Mouse (Mus musculus): ENCODE results near the gene Glis2.

Gene Glis2

DNA sequence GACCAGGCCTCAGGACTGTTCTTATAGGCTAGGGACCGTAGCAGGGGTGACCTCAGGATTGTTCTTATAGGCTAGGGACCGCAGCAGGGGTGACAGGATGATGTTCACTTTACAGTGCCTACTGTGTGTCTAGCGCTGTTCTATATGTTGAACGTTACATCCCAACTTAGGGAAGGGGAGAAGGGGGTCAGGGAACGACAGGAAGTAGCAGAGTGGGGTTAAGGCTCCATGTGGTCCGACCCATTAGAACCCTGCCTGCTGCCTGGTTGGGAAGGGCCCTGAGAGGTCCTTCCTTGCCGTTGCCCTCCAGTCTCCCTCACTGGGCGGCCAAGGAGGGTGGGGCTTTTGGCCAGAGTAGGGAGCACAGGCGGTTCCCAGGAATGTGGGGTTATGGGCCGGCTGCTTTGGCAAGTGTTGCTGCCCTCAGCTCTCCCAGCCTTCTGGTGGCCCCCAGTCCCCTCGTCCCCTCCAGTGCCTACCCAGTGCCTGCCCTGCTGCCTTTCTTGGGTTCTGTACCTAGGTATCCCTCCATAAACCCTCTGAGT is 9.9 kb downstream of the Glis2 start:
- no peak for DNase-seq (ENCODE audit: low spot score)

- no peak for DNase-seq (ENCODE audit: low spot score)
Measured at GRCm38 (mm10) chr16:4605514-4606131, 11.1 kb downstream of the Glis2 start.

- no peak for DNase-seq (ENCODE audit: low spot score)
Measured at GRCm38 (mm10) chr16:4606431-4607084, 12.0 kb downstream of the Glis2 start.

DNA sequence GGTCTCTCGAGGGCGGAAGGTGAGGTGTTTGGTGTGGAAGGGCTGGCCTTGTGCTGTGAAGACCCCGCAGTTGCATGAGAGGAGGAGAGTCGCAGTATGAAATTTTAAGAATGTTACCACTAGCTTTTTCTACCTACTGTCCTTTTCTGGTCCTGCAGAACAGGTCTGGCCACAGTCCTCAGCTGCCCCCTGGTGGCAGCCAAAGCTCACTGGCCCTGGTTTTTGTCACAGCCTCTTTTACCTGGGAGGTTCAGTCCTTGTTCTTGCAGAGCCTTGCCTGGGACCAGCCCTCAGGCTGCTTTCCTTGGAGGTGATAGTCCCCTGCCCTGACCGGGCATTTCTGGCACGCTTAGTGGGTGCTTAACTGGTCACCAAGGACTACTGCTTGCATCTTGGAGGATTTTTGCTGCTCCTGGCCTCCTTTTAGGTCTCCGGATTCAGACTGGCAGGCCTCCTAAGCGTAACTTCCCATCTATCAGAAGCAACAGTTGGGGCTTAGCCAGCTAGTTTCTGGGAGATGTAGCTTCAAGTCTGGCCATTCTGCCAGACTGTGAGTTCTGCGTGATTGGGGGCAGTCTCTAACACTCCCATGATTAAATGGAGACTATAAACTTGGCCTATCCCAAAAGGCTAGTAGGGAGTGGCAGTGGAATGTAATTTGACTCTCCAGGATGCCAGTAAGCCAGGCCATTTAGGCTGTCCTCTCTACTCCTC is 13.5 kb downstream of the Glis2 start:
- DNase-seq (ENCODE audit: low spot score) = peak; percentile 59

DNA sequence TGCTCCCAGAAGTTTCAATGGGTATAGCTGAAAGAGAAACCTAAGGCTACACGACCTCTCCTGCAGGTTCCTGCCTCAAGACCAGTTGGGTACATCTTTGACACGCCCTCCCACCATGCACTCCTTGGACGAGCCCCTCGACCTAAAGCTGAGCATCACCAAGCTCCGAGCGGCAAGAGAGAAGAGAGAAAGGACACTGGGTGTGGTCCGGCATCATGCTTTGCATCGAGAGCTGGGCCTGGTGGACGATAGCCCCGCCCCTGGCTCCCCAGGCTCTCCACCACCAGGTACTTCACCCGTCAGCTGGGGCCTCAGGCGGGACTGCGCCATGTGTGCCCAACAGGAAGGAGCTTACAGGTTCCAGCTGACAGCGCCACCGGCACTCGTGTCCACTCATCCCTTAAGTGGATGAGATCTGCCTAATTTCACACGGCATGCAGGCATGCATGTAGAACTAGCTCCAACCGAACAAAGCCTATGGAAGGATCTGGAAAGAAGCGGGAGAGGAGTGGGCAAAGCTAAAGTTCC is 14.1 kb downstream of the Glis2 start:
- no peak for DNase-seq (ENCODE audit: low spot score)

- no peak for DNase-seq (ENCODE audit: low spot score)
Measured at GRCm38 (mm10) chr16:4611193-4611592, 16.7 kb downstream of the Glis2 start.

DNA sequence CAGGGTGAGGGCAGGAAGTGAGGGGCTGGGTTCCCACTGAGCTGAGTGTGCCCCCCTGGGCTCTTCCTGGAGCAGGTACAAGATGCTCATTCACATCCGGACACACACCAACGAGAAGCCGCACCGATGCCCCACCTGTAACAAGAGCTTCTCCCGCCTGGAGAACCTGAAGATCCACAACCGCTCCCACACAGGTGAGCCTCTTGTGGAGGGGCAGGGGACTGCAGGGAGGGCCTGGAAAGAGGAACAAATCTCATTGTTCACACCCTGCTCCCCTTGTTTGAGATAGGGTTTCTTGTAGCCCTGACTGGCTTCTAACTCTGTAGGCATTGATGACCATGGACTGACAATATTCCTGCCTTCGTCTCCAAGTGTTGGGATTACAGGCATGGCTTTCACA is 17.2 kb downstream of the Glis2 start:
- no peak for DNase-seq (ENCODE audit: low spot score)

GRCm38 (mm10) chr16:4613736-4614135 is 19.2 kb downstream of the Glis2 start:
- DNase-seq (ENCODE audit: low spot score) = no peak

GRCm38 (mm10) chr16:4614639-4615038 is 20.1 kb downstream of the Glis2 start:
- DNase-seq (ENCODE audit: low spot score) = no peak

DNA sequence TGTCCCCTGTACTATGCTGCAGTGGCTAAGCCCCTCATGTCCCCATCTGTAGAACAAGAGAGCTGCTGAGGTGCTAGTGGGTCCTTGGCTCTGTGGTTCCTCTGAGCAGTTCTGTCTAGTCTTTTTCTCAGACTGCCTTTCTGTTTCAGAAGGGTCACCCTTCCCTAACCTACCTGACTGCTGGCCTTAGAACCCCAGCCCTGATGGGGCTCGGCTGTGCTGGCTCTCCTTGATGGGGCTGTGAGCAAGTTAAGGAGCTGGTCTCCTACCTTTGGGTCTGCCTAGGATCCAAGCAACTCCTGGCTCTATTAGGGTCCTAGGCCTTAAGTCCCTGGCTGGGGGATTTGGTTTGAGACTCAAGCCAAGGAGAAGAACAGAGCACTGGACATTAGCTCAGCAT is 20.8 kb downstream of the Glis2 start:
- DNase-seq (ENCODE audit: low spot score) = no peak

DNA sequence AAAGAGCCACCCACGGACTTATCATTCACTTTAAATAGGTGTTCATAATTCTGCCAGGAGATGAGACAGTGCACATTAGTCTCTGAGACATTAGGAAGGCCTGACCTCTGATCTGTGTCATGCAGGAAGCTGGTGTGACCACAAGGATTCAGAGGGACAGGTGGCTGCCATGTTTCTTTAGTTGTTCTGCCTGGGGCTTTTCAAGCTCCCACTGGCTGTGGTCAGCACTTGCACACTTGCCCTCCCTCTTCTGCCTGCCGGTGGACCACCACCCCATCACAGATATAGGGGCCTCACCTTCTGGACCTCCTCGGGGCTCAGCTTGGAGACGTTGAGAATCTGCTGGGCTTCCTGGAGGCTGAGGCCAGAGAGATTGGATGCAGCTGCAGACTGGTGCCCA is 22.3 kb downstream of the Glis2 start:
- DNase-seq (ENCODE audit: low spot score) = no peak

DNA sequence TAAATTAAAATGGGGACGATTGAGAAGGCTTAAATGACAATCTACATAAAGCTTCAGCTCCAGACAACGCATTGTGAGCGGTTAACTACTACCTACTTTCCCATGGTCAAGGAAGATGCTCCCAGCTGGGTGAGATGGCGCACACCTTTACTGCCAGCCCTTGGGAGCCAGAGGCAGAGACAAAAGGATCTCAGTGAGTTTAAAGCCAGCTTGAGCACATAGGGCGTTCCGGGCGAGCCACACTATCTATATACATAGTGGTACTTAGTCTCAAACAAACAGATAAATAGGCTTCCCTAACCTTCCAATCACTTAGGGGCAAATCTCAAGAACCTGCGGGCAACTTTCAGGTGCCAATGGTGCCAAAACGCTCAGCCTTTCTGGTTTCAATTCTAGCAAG is 29.6 kb downstream of the Glis2 start:
- DNase-seq (ENCODE audit: low spot score) = no peak

- DNase-seq (ENCODE audit: low spot score) = peak; percentile 85
Measured at GRCm38 (mm10) chr16:4624481-4625110, 30.1 kb downstream of the Glis2 start, which contains the start of gene Pam16. Pam16 (minus strand) TSS chr16:4624988.

GRCm38 (mm10) chr16:4627105-4627504 is 32.6 kb downstream of the Glis2 start:
- no peak for DNase-seq (ENCODE audit: low spot score)

- DNase-seq (ENCODE audit: low spot score) = no peak
Measured at GRCm38 (mm10) chr16:4628898-4629419, 34.4 kb downstream of the Glis2 start.

DNA sequence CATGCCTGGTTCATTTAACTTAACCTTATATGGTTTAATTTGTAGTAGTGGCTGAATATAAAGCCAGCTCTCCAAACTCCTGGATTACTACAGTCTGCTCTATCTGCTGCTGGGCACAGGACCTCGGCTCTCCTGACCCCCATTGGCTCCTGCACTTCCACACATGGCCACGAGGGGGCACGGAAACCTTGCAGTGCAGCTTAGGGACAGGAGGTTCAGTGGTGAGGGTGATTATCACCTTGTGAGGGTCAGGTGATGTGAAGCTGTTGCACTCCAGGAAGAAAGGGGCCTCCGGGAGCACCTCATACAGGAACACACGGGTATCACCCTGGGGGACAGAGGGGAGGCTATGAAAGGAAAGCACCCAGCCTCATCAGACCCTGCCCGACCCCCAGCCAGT is 35.4 kb downstream of the Glis2 start:
- peak; percentile 40 for DNase-seq (ENCODE audit: low spot score)

- DNase-seq (ENCODE audit: low spot score) = no peak
Measured at GRCm38 (mm10) chr16:4632050-4632449, 37.5 kb downstream of the Glis2 start.

- DNase-seq (ENCODE audit: low spot score) = no peak
Measured at GRCm38 (mm10) chr16:4633661-4634060, 39.1 kb downstream of the Glis2 start.

DNA sequence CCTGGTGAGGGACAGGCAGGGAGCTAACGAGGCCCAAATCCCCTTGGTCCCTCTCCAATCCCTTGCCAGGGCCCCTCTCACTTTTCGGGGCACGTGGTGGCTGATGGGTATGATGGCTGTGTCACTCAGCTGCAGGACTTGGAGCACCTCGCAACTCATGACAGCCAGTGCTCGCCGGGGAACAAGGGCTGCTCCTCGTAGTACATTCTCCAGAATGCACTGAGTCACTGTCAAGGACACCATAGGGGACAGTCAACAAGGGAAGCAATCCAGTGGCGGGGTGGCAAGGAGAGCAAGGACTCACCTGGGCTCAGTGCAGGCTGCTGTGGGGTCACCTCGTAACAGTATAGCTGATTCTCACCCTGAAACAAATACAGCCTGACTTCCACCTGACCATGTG is 40.2 kb downstream of the Glis2 start:
- no peak for DNase-seq (ENCODE audit: low spot score)

DNA sequence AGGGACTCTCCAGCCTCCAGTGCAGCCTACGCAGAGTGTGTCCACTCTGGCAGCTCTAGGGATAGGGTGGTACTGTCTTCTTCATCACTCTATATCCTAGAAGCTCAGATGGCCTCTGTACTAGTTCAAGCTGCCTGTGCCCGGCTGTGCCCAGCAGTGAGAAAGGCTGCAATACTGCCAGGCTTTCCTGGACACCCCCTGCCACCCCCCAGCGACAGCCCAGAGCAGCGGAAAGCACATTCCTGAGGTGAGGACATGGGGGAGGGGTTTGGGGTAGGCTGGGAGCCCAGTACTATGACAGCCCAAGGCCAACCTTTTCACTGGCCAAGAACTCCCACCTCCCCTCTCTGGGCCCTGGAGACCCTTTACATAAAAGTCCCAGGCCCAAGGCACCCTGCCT is 41.2 kb downstream of the Glis2 start:
- DNase-seq (ENCODE audit: low spot score) = no peak

DNA sequence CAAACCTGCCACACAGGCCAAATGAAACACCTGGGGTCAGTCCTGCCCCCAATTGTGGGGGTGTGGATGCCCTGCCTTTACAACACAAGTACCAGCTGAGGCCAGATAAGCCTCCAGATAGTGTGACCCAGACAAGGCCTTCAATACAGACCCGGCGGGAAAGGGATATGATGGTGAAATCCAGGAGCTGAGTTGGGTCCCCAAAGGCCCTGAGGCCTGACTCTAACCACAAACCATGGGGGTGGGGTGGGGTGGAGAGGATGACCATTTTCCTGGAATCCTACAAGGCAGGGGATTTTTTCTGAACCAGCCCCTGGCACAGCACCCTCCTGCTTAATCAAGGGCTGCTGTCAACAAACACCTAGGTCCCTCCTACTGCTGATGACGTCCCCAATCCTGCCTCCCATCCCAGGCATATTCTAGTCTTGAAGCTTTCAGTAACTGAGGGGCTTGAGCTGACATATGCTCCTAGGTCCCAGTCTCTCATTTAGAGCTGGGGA is 44.4 kb downstream of the Glis2 start:
- DNase-seq (ENCODE audit: low spot score) = no peak

DNA sequence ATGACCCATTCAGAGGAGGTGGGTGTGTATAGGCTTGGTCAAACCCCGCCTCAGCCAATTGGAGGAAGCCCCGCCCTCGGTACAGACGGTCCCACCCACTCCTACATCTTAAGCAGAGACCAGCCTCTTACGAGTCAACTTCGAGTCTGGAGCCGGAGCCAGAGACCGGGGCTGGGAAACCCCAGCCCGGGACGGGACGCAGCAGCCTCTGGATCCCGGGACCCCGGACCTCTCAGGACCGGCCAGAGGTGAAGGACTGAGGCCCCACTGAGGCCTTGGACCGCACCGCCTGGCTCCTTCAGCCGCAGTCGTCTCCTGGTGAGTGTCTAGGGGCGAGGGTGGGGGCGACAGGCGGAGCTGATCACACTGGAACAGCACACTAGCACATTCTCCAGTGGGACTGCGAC is 45.3 kb downstream of the Glis2 start, which contains the start of the genes Vasn and Dnaja3:
Vasn (plus strand) TSS at position 111 of the 407 bp plus-strand sequence.
Dnaja3 (plus strand) TSS at position 159 of the 407 bp plus-strand sequence.
- DNase-seq (ENCODE audit: low spot score) = peak; percentile 86
